Mouse (Mus musculus): ENCODE measurements at regions not wholly inside any gene's neighbourhood (a gene's known extent, or its start where the extent isn't known, plus 50 kb on each side); places are given as distances from the start of the nearest gene placed in this dataset.

GRCm38 (mm10) chr1:90501373-90501772, 101.4 kb upstream of the Cops8 start:
- TF ChIP-seq CTCF (IDR thresholded peaks at IDR 0.05; ENCODE audit: control insufficient read depth, insufficient read depth, low read length) (no peak), POLR2A (IDR thresholded peaks at IDR 0.05; ENCODE audit: borderline replicate concordance, control insufficient read depth, low read depth, low read length) (no peak)
